Mouse (Mus musculus) frontal cortex, postnatal 36 days (tissue): ENCODE measurements at regions not wholly inside any gene's neighbourhood (a gene's known extent, or its start where the extent isn't known, plus 50 kb on each side); places are given as distances from the start of the nearest gene placed in this dataset.

Source experiments
- DNase-seq, 2 experiments: peaks; one replicate each; pipeline ENCODE4 v3.0.0; 2022; ENCODE audit warnings: low spot score in 2 of 2

DNA sequence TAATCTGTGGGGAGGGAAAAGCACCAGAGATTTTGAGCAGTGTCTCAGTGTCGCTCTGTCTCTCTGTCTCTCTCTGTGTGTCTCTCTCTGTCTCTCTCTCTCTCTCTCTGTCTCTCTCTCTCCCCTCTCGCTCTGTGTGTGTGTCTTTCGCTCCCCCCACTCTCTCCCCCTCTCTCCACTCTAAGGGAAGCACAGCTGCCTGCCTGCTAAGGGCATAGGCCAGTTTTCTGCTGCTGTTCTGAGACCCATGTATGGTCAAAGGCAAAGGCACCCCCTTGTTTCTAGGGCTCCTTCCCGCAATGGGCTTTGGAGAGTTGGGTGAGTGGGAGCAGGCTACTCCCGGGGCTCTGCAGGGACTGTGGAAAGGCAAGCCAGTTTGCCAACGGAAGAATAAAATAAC lies 192.2 kb downstream of the Lmo4 start:
- DNase-seq, result no peak

DNA sequence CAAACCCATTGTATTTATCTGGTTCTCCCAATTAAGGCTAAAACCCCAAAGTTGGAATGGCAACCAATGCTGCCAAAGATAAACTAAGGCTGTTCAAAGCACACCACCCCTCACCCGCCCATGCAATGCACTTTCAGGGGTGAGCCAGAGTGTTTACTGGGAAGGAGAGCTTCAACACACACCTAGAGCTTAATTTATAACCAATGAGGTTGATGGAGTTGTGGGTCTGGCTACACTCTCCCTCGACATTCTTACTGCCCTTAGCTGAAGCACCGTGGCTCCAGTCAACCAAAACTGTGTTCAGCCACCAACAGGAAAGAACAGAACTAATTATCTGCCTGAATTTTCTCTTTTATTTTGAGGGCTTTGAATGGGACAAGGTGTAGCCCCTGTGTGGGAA lies 192.8 kb downstream of the Lmo4 start:
- DNase-seq, result no peak

DNA sequence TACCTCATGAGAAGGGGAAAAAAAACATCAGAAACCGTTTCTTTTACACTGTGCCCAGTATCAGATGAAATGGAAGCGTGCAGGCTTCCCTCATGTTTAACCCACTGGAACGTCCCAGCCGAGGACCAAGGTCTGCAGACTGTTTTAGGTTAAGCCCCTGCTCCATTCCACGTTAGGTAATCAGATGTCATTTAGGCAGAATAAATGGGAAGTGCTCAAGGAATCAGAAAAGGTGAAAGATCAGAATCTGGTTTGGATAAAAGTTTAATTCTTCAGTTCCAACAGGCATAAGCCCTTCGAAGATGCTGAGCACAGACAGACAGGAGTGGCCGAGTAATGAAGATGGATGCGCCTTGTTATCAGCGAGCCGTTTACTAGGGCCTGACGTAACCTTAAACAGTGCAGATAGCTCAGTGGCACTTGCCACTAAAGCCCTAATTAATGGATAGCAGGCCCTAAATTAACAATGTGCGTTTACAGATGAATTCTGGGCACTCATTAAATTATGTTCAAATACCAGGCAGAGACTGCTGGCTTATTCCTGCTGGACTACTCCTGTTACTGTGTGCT lies 193.5 kb downstream of the Lmo4 start:
- DNase-seq, result no peak

DNA sequence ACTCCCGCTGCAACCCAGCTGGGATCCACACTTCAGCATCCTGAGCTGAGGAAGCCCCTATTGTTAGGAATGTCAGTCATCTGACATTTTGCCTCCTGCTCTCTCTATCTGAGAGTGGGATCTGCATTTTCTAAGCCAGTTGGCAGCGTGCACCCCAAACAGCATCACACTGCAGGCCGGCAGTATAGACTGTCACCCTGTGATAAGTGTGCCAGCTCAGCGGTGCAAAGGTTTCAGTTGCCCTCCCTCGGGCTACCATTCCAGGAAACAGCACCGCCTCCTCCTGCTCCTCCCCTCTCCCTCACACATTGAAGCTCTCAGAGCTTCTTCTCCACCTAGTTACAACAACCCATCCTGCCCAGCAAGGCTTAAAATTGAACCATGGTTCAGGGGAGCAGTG lies 194.5 kb downstream of the Lmo4 start:
- no peak for DNase-seq

DNA sequence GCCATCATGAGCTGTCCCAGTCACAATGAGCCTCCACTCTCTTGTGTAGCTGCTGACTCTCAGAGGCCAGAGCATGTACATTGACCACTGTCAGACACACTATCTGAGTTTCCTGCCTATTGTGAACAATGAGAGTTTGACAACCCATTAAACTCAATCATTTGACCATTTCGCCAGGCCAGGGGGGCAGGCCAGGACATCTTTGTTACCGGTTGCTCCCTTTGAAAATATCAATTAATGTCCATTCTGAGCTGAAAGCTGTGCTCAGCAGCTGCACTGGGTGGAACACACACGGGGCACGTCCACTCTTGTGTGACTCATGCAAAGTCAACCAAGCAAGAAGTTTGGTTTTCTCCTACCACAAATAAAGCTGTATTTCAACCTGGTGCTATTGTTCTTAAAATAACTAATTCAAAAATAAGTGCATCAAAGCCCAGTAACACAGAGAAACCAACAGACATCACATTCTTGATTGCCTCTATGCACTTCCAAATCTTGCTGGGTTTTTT lies 197.9 kb downstream of the Lmo4 start:
- DNase-seq, result no peak

DNA sequence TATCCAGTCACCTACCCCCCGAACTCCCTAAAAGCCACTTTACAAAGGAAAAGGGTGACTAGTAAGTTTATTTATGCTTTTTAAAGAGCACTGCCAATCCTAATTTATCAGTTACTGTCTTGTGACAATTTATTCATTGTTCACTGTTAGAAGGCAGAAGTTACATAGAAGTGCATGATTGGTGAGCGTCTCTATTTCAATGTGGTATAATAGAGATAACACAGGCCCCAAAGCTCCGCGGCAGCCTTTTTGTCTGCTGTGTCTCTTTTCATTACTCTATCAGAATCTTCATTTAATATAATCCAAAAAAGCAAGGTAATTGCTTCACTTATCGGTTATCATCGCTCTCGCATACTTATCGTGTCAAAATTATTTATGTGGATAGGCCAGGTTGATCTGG lies 207.1 kb downstream of the Lmo4 start:
- DNase-seq, result no peak

DNA sequence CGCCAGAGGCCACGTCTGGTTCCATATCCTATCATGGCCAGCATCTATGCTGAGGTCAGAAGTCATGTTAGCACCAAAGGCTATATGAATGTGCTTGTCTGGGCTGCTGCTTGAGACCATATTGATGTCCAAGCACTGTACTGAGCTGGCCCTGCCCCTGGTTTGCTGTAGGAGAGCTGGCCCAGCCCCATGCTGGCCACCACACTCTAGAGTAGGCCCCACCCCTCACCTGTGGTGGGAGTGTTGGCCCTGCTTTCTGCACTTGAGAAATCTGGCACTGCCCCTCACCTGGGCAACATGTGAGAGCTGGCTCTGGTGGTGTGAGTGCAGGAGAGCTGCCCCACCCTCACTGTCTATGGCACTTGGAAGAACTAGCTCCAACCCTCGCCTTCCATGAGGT lies 210.0 kb downstream of the Lmo4 start:
- no peak for DNase-seq

DNA sequence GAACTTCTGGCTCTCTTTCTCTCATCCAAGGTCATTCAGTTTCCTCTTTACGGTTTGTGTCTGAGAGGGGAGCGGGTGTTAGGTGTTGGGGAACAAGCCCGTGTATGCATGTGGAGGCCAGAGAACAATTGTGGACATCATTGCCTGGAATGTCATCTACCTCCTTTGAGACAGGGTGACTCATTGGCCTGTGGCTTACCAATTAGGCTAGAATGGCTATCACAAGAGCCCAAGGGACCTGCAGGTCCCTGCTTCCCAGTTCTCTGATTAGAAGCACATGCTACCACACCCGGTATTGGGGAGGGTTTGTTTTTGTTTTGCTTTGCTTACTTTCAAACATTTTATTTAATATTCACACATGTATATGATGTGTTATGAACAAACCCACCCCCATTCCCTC lies 216.0 kb downstream of the Lmo4 start:
- no peak for DNase-seq

DNA sequence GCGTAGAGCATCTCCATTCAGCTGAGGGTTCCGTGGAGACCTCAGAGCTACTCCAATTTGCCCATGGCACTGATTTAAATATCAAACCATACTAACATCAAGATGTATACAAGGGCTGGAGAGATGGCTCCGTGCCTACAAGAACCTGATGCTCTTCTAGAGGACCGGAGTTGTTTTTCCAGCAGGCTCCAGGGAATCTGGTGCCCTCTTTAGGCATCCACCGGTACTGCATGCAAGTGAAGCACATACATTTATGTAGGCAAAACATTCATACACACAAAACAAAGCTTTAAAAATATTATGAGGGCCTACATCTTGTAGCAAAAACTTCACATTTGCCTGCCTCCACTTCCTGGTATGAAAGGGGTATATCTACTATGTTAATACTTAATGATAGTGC lies 217.0 kb downstream of the Lmo4 start:
- DNase-seq, result no peak

DNA sequence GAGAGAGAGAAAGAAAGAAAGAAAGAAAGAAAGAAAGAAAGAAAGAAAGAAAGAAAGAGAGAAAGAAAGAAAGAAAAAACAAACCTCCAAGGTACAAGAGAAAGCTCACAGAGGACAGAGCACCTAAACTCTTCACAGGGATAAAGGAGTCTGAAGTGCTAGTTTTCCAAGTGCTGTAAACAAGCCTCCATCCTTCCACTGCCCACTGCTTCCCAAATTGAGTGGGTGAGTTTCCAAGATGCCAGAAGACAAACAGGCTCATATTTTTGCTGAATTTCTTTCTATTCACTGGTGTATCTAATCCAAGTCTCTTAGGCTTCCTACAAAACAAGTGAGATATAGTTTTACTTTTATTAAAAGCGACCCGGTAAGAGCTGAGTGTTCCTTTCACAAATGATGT lies 218.2 kb downstream of the Lmo4 start:
- DNase-seq, result no peak

DNA sequence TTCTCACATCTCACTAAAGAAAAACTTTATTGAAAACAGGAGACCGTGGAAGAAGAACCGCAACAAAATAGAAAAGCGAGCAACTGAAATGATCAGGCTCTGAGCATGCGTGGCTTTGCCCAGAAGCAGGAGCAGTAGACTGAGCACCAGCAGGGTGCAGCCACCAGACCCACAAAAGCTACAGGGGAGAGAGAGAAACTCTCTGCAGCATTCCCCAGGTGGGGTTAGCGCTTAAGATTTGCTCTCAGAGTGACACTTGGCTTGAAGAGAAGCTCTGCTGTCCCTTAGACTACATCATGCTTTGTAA lies 218.9 kb downstream of the Lmo4 start:
- DNase-seq, result no peak

DNA sequence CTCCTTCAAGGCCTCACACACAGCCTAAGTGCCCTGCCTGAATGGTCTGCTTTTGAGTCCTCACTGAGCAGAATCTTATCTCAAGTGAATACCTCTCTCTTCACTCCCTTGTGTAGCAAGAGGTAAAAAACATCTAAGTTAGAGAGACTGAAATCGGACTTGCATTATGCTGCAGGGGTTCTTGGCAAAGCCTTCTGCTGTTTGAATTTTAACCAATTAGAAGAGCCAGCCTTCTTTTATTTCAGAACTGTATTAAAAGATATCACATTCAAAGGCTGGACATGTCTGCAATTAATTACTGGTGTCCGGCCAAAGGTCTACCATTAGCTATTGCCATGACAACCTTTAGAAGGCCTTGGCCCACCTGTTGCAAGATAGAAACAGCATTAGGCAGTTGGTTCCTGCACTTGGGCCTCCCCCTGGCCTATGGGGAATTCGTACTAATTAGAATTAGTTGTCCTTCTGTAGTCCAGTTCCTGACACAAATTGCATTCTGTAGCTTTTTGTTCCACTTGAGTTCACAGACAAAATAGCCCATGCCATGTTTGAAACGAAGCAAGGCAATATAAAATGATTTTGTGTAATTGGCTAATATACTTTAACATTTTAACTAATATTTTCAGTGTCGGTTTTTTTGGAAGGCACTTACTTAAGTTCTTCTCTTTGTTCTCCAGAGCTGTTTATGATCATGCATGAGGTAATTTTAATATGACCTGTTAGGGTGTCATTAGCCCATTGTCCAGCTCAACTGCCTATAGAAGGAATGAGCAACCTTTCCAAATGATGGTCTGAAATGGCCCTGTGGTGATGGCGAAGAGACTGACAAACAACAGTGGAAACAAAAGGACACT lies 219.4 kb downstream of the Lmo4 start:
- no peak for DNase-seq

DNA sequence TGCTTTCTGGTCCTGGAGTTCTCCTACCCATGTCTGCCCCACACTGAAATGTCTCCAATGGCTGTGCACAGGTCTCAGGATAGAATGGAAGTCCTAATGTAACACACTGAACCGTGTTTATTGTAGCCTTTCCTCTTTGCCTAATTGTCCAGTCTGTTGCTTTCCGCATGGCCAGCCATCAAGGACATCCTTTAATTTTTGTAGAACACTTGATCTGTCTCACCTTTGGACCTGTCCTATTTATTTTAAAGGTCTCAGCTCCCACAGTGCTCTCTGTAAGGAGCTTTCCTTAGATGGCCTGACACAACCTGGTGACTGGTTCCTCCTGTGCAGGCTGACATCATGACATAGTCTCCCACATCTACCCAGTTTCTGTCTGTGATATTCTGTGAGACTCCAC lies 226.3 kb downstream of the Lmo4 start:
- no peak for DNase-seq

DNA sequence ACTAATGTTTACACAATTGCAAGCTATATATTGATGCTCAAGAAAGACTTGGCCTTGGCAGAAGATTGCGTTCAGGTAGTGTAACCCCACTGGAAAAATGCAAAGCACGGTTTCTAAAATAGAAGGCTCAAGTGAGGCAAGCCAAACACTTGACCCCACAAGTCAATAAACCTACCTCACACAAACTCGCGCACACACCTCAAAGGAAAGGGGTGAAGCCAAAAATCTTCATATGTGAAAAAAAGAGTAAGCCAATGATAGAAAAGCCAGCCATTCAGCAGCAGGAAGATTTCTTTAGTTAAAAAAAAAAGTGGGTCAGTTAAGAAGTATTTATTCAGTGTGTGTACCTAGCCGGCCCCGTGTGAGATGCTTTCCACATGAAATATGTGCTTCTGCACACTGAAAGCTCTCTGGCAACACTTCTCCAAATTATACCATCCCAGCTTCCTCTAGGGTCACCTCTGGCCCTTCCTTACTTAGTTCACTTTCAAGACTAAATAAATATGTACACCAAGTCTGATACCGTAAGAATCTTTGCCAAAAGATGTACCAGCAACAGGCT lies 227.1 kb downstream of the Lmo4 start:
- DNase-seq, result no peak

DNA sequence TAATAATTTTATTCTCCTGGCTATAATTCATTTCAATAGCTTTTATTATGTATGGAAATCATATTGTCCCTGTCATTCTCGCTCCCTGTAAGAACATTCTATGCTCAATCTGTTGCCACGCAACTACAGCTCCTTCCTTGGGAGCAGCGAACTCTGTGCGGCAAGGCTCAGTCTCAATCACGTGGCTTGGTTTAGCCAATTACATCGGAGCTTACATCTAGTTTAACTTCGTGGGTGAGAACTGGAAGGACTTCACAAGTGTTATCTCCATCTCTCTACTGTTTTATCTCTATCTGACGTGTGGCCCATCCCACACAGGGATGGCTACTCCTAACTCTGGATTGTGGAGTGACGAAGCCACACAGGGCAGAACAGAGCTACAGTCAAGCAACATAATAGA lies 231.4 kb downstream of the Lmo4 start:
- DNase-seq, result no peak

DNA sequence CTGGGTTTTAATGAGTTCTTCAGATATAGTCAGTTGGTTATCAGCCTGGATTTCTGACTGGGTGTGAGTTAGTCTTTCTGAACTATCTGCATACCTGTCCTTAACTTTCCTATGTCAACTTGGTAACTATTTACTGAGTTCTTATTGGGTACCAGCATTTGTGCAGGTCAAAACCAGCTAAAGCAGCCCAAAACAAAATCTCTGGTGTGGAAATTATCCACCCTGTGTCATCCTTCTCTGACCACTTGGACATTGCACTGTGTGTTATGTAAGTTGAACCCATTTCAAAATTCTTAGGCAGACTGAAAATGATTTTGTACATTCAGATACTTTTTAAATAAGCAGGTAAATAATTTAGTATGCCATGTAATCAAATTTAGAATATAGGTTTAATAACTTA lies 232.7 kb downstream of the Lmo4 start:
- DNase-seq, result no peak

DNA sequence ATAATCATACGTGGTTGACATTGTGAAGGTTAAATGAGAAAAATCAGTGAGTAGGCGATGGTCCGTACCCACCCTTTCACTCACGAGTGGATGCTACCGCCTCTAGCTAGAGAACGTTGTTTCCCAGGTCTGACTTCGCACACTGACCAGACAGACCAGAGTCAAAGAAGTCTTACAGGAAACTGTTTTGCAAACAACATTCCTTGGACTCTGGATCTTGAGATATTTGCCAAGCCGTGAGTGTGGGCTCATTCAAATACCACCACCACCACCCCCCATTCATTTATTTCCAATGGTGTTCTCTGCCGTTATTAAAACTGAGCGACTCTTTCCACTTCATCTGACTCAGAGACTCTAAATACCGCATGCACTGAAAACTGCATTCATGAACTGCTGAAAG lies 234.2 kb downstream of the Lmo4 start:
- DNase-seq, result no peak

DNA sequence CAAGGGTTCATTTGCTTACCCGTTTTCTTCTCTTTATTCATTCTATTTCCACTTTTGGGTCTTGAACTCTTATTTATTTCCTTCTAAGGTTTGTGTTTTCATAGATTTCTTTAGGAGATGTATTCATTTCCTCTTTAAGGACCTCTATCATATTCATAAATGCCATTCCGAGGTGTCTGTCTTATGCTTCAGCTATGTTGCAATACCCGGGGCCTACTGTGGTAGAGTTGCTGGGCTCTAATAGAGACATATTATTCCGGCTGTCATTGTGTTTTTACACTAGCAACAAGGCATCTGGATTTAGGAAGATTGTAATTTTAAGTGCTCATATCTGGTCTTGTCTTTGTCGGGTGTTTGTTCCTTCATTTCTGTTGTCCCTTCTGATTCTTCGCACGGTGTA lies 249.5 kb downstream of the Lmo4 start:
- no peak for DNase-seq

DNA sequence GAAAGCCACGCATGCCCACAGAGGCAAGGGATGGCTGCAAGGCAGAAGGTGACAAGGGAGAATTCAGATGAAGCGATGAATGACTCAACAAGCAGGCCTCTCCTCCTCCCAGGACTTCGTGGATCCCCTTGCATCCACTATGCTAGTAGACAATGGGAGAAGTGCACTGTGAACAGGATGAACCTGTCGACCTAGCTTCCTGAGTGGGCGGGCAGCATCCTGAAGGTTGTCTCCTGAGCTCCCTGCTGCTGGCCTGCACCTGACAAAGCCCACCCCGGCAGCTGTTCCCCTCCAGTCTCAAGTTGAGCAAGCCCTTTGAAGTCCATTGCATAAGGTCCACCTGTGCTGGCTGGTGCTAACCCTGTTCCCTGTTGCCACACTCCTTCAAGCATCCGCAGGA lies 250.2 kb downstream of the Lmo4 start:
- no peak for DNase-seq

DNA sequence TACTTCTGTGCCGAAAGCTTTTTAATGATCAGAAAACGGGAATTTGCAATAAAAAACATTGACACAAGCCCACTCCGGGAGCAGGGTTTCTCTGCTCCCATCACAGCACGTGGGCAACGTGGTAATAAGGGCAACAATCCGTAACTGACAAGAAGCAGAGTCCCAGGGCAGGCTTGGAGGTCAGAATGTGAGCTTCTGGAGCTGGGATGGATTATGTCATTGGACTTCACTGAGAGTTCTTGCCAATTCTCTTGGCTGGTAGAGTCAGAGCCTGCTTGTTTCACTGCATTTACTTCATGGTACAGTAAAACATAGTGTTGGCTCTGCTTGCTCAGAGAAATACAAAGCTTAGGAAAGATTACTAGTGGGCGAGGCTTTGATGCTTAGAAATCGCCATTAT lies 252.7 kb downstream of the Lmo4 start:
- DNase-seq, result no peak

DNA sequence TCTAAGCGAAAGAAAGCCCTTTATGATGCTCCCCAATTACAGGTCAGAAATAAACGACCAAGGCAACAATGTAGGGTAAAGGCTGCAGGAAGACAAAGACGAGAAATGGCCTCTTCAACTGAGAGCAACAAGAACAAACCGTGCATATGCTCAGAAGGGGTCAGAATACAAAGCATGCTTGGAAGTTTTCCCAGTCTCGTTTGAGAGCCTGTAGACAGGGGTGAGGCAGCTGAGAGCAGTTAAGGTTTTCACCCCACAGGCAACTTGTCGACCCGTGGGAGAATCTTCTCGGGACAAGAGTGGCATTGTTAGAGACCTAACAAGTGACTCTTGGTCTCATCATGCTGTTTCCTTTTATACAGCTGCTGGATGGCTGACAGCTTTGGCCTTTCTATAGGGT lies 255.4 kb downstream of the Lmo4 start:
- no peak for DNase-seq

DNA sequence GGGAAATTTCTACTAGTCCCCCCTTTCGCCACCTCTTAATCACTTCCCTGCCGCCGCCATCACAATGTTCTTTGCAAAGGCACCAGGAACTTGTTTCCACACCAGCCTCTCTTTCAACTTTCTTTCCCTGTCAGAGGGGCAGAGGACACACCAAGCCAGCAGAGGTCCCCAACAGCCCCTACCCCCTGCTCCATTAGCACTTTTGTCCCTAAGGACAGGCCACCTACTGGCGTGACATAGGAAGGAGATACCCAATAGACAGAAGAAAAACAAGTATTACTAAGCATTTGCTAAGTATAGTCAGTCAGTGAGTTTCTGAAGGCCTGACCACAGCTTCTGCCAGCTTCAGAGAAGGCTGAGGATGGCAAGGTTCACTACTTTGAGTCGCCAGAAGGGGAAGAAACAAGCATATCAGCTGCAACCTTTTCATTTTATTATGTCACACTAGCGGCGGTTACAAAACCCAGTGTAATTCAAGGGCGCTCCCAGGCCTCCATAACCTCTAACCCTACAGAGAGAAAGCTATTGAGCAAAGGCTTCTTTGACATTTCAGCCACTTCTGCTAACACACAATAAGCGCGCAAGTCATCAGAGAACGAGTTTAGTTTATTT lies 255.9 kb downstream of the Lmo4 start:
- no peak for DNase-seq

DNA sequence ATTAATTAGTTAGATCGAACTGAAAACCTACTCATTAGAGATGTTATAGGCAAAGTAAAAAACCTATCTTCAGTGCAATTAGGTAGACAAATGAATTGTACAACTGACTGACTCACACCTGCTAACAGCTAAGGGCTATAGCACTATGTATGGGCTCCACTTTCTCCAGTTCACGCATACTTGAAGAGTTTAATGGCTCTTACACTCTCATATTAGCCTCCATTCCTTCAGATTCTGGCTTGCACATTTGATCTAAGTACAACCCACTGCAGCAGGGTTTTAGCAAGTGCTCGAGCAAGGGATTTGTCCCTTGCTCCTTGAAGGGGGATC lies 257.1 kb downstream of the Lmo4 start:
- DNase-seq, result no peak
